Mouse (Mus musculus): ENCODE results near the gene Ms4a4c.

DNA sequence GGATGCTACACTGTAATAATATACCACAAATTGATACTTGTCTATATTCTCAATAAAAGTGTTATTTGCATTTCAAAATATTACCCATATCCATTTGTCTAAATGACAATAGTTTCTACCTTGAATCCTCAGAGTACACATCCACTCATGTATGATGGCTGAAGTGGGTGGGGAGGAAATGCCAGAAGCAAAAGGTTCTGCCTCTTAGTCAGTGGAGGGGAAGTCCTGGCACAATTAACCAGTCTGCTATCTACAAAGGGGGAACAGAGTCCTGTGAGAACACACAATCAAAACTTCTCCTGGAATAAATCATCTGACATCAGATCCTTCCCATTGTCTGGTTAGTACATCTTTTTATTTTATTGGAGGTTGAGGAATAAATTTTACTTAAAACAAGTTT is 2.9 kb downstream of the Ms4a4c start:
- TF ChIP-seq TAL1 (IDR thresholded peaks at IDR 0.05; ENCODE audit: low read length) (no peak), GATA1 (IDR thresholded peaks at IDR 0.05; ENCODE audit: low read length) (no peak)

All from erythroblast, embryonic 14.5 days (primary cell).